Mouse (Mus musculus) spleen, adult 18-20 months (tissue): ENCODE data around the gene Cdk8.

Experiments used
- DNase-seq, 2 experiments: peaks; one replicate each; pipeline ENCODE4 v3.0.0; 2022; ENCODE audit warnings: mixed read lengths in 2 of 2

Cdk8 gene

DNA sequence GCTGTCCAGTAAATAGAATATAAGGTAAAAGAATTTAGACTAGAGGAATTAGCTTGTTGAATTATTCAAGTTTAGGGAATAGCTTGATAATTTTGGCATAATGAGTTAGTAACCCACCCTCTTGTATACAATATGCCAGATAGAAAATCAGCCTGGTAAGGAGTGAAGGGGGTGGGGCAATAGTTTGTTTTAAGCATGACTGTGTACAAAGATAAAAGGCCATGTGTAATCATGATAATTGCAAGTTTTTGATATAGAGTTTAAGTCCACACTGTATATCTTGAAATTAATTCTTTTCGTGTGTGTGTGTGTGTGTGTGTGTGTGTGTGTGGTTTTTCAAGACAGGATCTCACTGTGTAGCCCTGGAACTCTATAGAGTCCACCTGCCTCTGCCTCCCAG lies 3.3 kb downstream of the Cdk8 start:
- no peak for DNase-seq

GRCm38 (mm10) chr5:146238274-146238673 lies 7.2 kb downstream of the Cdk8 start:
- DNase-seq, result no peak

GRCm38 (mm10) chr5:146240771-146241170 lies 9.7 kb downstream of the Cdk8 start:
- DNase-seq, result no peak

DNA sequence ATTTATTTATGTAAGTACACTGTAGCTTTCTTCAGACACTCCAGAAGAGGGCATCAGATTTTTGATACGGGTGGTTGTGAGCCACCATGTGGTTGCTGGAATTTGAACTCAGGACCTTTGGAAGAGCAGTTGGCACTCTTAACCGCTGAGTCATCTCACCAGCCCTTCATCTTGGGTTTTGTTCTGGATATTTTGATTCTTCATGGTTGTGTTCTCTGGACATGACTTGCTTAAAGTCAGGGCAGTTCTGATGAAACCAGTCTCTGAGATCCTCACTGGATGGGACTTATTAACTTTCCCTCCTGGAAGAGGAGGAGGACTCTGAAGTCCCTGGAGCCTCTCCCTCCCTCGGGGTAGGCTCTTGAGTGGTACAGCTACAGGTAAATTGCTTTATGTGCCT lies 10.2 kb downstream of the Cdk8 start:
- no peak for DNase-seq

- no peak for DNase-seq
Measured at GRCm38 (mm10) chr5:146245193-146245592, 14.2 kb downstream of the Cdk8 start.

DNA sequence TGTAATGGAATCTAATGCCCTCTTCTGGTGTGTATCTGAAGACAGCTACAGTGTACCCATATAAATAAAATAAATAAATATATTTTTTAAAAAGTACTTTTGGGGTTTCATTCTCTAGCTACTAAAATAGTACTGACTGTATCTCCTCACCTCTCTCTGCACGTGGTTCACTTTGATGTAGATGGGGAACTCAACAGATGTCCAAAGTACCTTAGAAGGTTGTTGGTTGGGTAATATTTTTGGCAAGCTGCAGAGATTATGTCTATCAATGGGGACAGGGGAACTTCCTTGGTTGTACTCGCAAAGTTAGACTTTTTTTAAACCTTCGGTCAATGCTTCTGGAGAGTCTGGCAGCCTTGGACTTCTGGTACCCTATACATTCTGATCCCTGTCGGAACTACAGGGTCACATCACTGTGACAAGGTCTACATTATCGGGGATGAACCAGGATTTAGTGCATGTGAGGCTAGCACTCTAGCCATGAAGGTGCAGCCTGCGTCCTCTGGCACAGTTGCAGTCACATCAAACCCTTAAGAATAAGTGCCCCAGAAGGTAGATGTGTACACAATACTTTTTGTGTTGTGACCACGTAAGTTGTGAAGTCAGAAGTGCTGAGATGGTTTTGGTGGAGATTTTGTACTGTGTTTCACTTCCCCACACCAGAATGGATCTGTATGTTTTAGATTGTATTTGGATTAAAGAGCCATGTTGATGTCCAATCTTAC lies 14.8 kb downstream of the Cdk8 start:
- no peak for DNase-seq

- DNase-seq, result no peak
Measured at GRCm38 (mm10) chr5:146246386-146246785, 15.4 kb downstream of the Cdk8 start.

DNA sequence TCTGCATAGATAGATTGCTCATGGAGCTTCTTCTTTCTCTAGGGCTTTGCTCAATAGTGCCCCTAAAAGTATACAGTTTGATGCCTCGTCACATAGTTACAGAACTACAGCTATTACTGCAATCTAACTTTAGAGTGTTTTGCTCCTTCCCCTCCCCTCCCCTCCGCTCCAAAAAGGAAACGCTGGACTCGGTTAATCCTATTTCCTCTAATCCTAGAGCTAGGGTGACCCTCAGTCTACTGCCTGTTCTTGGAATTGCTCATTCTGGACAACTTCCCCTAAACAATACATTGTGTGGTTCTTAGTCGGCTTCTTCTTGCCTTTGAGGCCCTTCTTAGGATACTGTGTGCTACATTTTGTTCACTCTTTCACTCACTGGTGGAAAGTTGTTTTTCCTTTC lies 16.7 kb downstream of the Cdk8 start:
- DNase-seq, result no peak

GRCm38 (mm10) chr5:146248746-146249145 lies 17.7 kb downstream of the Cdk8 start:
- DNase-seq, result no peak

GRCm38 (mm10) chr5:146250369-146251075 lies 19.5 kb downstream of the Cdk8 start:
- no peak for DNase-seq

DNA sequence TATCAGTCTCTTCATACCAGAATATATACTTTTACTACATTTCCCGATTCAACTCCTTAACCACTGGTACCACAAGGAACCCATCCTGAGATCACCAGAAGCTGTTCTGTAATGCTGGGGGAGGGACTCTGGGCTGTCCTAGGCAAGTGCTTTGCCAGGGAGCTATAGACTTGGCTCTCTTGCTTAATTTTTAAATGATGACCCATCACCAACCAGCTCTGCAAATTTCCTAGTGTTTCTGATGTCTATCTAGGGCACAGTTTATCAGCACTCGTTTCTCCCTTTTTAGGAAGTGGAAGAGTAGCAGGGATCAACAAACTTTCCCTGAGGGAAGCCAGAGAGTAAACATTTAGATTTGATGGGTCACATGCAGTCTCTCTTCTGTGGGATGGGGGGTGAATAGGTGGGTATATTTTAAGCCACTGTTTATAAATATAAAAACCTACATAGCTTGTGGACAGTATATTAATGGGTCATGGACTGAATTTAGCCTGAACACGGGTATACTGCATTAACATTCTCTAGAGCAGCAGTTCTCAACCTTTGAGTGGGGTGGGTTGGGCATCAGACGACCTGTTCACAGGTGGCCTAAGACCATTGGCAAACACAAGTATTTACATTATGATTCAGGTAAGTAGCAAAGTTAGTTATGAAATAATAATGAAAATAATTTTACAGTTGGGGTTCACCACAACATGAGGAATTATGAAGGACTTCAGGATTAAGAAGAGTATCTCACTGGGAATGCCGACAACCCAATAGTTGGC lies 20.8 kb downstream of the Cdk8 start:
- no peak for DNase-seq

- no peak for DNase-seq
Measured at GRCm38 (mm10) chr5:146253644-146254043, 22.6 kb downstream of the Cdk8 start.

DNA sequence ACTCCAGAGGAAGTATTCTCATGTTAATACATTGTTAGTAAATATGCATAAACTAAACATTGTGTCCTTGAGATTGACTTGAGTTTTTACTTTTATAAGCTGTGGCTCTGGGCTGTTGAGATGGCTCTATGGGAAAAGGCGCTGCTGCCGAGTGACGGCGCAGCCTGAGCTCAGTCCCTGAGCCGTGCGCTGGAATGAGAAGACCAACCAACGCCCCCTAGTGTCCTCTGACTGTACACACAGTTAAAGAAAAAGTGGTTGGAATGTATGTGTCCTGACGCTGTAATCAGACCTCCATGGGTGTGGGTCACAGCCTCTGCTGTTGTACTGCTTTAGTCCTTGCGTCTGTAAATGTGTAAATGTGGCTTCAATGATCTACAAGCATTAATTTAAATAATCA lies 29.0 kb downstream of the Cdk8 start:
- no peak for DNase-seq

DNA sequence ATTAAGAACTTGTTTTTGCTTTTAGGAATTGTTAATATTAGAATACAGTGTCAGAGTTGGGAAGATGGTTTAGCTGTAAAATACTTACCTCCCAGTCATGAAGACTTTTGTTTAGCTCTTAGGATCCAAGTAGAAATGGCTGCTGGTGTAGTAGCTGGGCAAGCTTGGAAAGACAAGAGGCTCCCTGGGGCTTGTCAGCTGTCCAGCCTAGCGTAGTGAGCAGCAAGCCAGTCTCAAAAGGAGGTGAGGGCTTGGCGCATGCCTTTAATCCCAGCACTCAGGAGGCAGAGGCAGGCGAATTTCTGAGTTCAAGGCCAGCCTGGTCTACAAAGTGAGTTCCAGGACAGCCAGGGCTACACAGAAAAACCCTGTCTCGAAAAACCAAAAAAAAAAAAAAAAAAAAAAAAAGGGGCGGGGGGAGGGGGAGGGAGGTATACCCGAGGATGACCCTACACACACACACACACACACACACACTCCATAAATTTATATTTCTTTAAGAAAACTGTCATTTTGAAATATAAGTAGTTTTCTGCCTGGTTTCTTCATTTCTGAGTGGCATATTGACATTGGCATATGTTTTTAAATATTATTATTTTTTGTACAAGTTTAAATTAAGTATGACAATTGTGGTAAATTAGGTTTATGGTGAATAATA lies 35.0 kb downstream of the Cdk8 start:
- DNase-seq, result no peak

- no peak for DNase-seq
Measured at GRCm38 (mm10) chr5:146267776-146268175, 36.7 kb downstream of the Cdk8 start.

DNA sequence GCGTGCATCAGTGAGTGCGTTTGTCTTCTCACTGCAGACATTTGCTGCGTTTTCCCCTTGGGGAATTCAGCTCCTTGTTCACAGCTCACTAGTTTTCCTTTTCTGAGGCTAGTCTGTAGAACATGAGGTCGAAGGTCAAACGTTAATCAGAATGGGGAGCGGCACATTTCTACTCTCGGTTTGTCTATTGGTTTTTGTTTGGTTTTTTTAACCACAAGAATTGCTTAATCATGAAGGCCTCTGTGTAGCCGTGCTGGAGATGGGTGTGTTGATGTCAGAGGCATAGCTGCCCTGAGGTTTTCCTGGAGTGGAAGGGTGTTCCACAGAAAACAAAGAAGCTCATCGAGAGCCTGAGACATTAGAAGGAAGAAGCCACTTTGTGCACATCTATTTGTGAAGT lies 39.6 kb downstream of the Cdk8 start:
- no peak for DNase-seq

GRCm38 (mm10) chr5:146271662-146272061 lies 40.6 kb downstream of the Cdk8 start:
- no peak for DNase-seq

- no peak for DNase-seq
Measured at GRCm38 (mm10) chr5:146273096-146273495, 42.1 kb downstream of the Cdk8 start.

DNA sequence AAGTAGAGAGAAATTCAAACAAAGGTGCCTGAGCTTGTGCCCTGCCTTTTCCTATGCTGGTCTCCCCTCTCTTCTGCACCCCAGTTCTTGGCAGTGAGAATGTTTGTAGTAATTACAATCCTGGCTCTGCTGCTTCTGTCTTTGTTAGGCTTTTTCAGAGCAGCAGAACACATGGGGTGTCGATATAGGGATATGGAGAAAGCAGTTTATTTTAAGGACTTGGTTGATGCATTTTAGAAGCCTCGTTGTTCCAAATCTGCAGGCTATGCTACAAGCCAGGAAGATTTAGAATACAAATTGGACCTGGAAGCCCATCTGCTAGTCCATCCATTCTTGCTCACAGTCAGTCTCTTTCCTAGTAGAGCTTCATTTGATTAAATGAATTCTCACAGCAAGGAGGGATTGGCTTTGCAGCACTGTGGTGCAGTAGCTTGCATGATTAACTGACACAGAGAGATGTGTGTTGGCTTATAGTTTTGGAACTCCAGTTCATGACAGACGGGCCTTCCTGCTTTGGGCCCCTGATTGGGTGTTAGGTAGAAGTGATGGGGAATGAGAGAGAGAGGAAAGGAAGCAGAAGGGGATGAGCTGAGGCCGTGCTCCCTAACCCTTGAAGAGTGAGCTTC lies 43.5 kb downstream of the Cdk8 start:
- DNase-seq, result no peak

DNA sequence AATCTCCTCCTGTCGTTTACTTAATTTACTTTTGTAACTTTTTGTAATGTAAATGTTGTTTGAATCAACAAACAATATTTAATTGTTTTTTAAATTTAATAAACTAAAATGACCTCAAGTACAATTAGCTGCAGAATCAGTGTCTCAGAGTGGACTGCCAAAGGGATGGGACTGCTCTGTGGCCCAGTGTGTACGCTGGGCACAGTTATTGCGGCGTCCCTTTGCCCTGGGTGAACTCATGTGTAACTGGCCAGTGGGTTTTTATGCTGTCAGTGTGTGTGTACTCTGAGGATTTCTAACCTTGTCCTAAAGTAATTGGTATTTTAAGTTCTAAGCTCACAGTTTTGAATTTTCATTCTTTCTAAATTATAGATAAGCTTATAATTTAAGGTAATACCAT lies 46.5 kb downstream of the Cdk8 start:
- no peak for DNase-seq

DNA sequence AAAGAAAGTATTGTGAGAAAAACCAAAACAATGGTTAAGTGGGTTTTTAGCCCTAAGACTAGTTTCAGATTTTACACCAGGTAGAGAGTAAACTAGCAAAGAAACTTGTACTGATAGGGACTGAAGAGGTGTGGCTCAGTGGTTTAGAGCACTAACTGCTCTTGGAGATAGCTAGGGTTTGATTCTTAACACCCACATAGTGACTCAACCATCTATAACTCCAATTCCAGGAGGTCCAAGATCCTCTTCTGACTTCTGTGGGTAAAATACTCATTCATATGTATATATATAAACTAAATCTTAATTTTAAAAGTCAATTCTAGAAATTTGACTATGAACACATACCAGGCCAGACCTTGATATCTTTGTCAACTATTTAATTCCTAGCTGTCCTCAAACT lies 49.0 kb downstream of the Cdk8 start:
- no peak for DNase-seq

GRCm38 (mm10) chr5:146281241-146281818 lies 50.3 kb downstream of the Cdk8 start:
- no peak for DNase-seq
